Mouse (Mus musculus) spleen, adult 2 months (tissue): ENCODE data around the gene Gm42688.
"Not testable (repeated sequence)": the region's sequence is repeated elsewhere in the genome, so short reads cannot be mapped to it uniquely, and the experiment has no call there.

Experiments used
- CTCF ChIP-seq: fragments of 200-500 bp; IDR thresholded peaks from 2 replicates; pipeline ENCODE4 v1.5.1; 2011; ENCODE audit warnings: mild to moderate bottlenecking, inconsistent platforms; ENCODE audit not compliant: insufficient read depth, insufficient read length, insufficient replicate concordance; ENCODE audit errors: extremely low read depth
- POLR2A ChIP-seq: fragments of 200-500 bp; IDR thresholded peaks from 2 replicates; pipeline ENCODE4 v1.6.1; 2011; ENCODE audit warnings: low read depth, low read length, inconsistent platforms

DNA sequence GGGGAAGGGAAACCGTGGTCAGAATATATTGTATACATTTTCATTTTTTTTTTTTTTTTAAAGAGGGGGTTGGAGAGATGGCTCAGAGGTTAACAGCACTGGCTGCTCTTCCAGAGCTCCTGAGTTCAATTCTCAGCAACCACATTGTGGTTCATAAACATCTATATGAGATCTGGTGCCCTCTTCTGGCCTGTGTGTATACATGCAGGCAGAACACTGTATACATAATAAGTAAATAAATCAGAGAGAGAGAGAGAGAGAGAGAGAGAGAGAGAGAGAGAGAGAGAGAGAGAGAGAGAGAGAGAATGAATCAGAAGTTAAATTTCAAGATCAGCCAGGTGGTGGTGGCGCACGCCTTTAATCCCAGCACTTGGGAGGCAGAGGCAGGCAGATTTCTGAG, 58.0 kb downstream of the Gm42688 start:
- TF ChIP-seq CTCF, POLR2A: not testable (repeated sequence)
